Mouse (Mus musculus): ENCODE data around the gene Thap8.
"Not testable (repeated sequence)": the region's sequence is repeated elsewhere in the genome, so short reads cannot be mapped to it uniquely, and the experiment has no call there.

The Thap8 gene

GRCm38 (mm10) chr7:30279951-30280669 is at the start of gene Thap8, which contains the start of gene Wdr62:
Gene Thap8, plus strand, starts transcription at chr7:30280094.
Gene Wdr62, minus strand, starts transcription at chr7:30280419.
- DNase-seq (ENCODE audit: low spot score in 2 of 2): peak; percentile 87 to 89

GRCm38 (mm10) chr7:30231328-30231668 is 48.6 kb upstream of the Thap8 start:
- no peak for DNase-seq (ENCODE audit: low spot score in 2 of 2)

- DNase-seq (ENCODE audit: low spot score in 2 of 2): peak; percentile 93 to 95
Measured at GRCm38 (mm10) chr7:30231669-30232454, 48.0 kb upstream of the Thap8 start, which contains the start of the genes Polr2i and Tbcb. Gene Polr2i, plus strand, starts transcription at chr7:30231948. Gene Tbcb, minus strand, starts transcription at chr7:30232272.

- DNase-seq (ENCODE audit: low spot score in 2 of 2): peak; percentile 53 to 66
Measured at GRCm38 (mm10) chr7:30232631-30233148, 47.2 kb upstream of the Thap8 start.

- no peak for DNase-seq (ENCODE audit: low spot score in 2 of 2)
Measured at GRCm38 (mm10) chr7:30233387-30233786, 46.5 kb upstream of the Thap8 start.

GRCm38 (mm10) chr7:30234276-30234858 is 45.5 kb upstream of the Thap8 start:
- no peak for DNase-seq (ENCODE audit: low spot score in 2 of 2)

GRCm38 (mm10) chr7:30235091-30235490 is 44.8 kb upstream of the Thap8 start:
- no peak for DNase-seq (ENCODE audit: low spot score in 2 of 2)

- no peak for DNase-seq (ENCODE audit: low spot score in 2 of 2)
Measured at GRCm38 (mm10) chr7:30235625-30236024, 44.3 kb upstream of the Thap8 start, which contains the start of gene Ovol3. Gene Ovol3, minus strand, starts transcription at chr7:30235725.

- not testable (repeated sequence) for DNase-seq (ENCODE audit: low spot score in 2 of 2)
Measured at GRCm38 (mm10) chr7:30237374-30237773, 42.5 kb upstream of the Thap8 start.

GRCm38 (mm10) chr7:30251956-30252954 is 27.6 kb upstream of the Thap8 start:
- no peak for DNase-seq (ENCODE audit: low spot score in 2 of 2)

GRCm38 (mm10) chr7:30265041-30265440 is 14.9 kb upstream of the Thap8 start:
- no peak for DNase-seq (ENCODE audit: low spot score in 2 of 2)

GRCm38 (mm10) chr7:30265531-30265930 is 14.4 kb upstream of the Thap8 start:
- DNase-seq (ENCODE audit: low spot score in 2 of 2): no peak

- DNase-seq (ENCODE audit: low spot score in 2 of 2): no peak
Measured at GRCm38 (mm10) chr7:30265935-30266334, 14.0 kb upstream of the Thap8 start.

GRCm38 (mm10) chr7:30266780-30267179 is 13.1 kb upstream of the Thap8 start:
- no peak for DNase-seq (ENCODE audit: low spot score in 2 of 2)

GRCm38 (mm10) chr7:30269641-30270040 is 10.3 kb upstream of the Thap8 start:
- DNase-seq (ENCODE audit: low spot score in 2 of 2): no peak

- no peak for DNase-seq (ENCODE audit: low spot score in 2 of 2)
Measured at GRCm38 (mm10) chr7:30274383-30274782, 5.5 kb upstream of the Thap8 start.

- no peak for DNase-seq (ENCODE audit: low spot score in 2 of 2)
Measured at GRCm38 (mm10) chr7:30278911-30279310, 983 bp upstream of the Thap8 start.

GRCm38 (mm10) chr7:30279536-30279935 is 358 bp upstream of the Thap8 start:
- DNase-seq (ENCODE audit: low spot score in 2 of 2): no peak

GRCm38 (mm10) chr7:30280670-30281138 is 810 bp downstream of the Thap8 start:
- DNase-seq (ENCODE audit: low spot score in 2 of 2): peak; percentile 64 to 66

GRCm38 (mm10) chr7:30281522-30281921 is 1.6 kb downstream of the Thap8 start:
- no peak for DNase-seq (ENCODE audit: low spot score in 2 of 2)

GRCm38 (mm10) chr7:30282740-30283139 is 2.8 kb downstream of the Thap8 start:
- no peak for DNase-seq (ENCODE audit: low spot score in 2 of 2)

Data from thymus, postnatal 10 days (tissue).